Comparison of ENCODE assay signal across 22 mouse cellular contexts in the genomic region with DNA sequence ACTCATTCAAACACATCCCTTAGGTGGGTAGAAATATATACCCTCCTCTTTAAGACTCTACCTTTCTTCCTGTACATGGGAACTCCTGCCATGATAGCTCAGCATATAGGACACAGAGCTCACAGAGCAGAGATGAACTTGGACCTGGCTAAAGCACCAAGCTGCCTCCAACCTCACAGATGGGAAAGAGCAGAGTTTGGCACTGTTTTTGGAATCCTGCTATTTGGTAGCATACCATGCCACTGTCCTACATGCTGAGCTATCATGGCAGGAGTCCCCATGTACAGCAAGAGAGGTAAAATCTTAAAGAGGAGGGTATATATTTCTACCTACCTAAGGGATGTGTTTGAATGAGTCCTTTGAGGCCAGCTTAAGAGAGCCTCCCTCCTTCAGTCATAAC.
"Had no signal": no experiment of that assay in that cellular context is flagged by ENCODE, and none has a peak within 500 bp of the region (broad histone marks: within the 10 kb centered on the region; RNA-seq: fewer than 3 reads in every experiment).

No protein-coding gene starts in this region.

- DNase-seq: kidney, postnatal 25 days; layer of hippocampus, postnatal 36 days; liver, postnatal 0 days; lung, postnatal 10 days; lung, postnatal 36 days; right cerebral cortex, adult 18-20 months; right cerebral cortex, postnatal 14 days; spleen, adult 18-20 months; thymus, postnatal 25 days had no signal

- H3K27me3 ChIP-seq: limb, embryonic 12.5 days; limb, embryonic 15.5 days; lung, embryonic 15.5 days; midbrain, embryonic 13.5 days; neural tube, embryonic 13.5 days; stomach, embryonic 15.5 days had no signal

- H3K27ac ChIP-seq: kidney, postnatal 0 days; left cerebral cortex, adult 2 months; limb, embryonic 12.5 days; limb, embryonic 15.5 days; liver, embryonic 14.5 days; lung, embryonic 15.5 days; midbrain, embryonic 13.5 days; neural tube, embryonic 13.5 days; stomach, embryonic 15.5 days had no signal

- H3K4me1 ChIP-seq: limb, embryonic 12.5 days; limb, embryonic 15.5 days; megakaryocyte, embryonic 14.5 days; midbrain, embryonic 10.5 days; stomach, embryonic 15.5 days had no signal

- H3K4me3 ChIP-seq: layer of hippocampus, adult 2 months; left cerebral cortex, adult 2 months; limb, embryonic 12.5 days; limb, embryonic 15.5 days; lung, embryonic 15.5 days; megakaryocyte, embryonic 14.5 days; midbrain, embryonic 10.5 days; midbrain, embryonic 13.5 days; myocyte; neural tube, embryonic 13.5 days; stomach, embryonic 15.5 days had no signal
